Mouse (Mus musculus) intestine, embryonic 15.5 days (tissue): Measurements from ENCODE around the gene Snapc3. TPM values are rescaled to one million over a fixed set of nuclear protein-coding genes. Genes with fewer than 3 reads are reported as not detected.

ENCODE experiments used
- ATAC-seq: fragments of 200-750 bp; cut with Nextera tagmentation; 2 replicates; pipeline ENCODE4 v1.8.0; 2017; ENCODE audit warnings: moderate TSS enrichment, moderate library complexity
- H3K27ac ChIP-seq: fragments of 300-500 bp; sonication (generic); 2 replicates; pipeline ENCODE4 v1.5.1; 2015; ENCODE audit warnings: mild to moderate bottlenecking, inconsistent platforms
- H3K27me3 ChIP-seq: fragments of 300-500 bp; sonication (generic); replicated peaks from 2 replicates; pipeline ENCODE4 v1.6.1; 2015; ENCODE audit warnings: inconsistent platforms
- H3K36me3 ChIP-seq: fragments of 300-500 bp; sonication (generic); 2 replicates; pipeline ENCODE4 v1.6.1; 2015; ENCODE audit warnings: inconsistent platforms
- H3K4me1 ChIP-seq: fragments of 300-500 bp; sonication (generic); replicated peaks from 2 replicates; pipeline ENCODE4 v1.6.1; 2015; ENCODE audit warnings: inconsistent platforms
- H3K4me2 ChIP-seq: fragments of 300-500 bp; sonication (generic); replicated peaks from 2 replicates; pipeline ENCODE4 v1.6.1; 2015; ENCODE audit warnings: mild to moderate bottlenecking, inconsistent platforms
- H3K4me3 ChIP-seq: fragments of 300-500 bp; sonication (generic); replicated peaks from 2 replicates; pipeline ENCODE4 v1.5.1; 2015; ENCODE audit warnings: inconsistent platforms
- H3K9ac ChIP-seq: fragments of 300-500 bp; sonication (generic); 2 replicates; pipeline ENCODE4 v1.6.1; 2015; ENCODE audit warnings: inconsistent platforms
- H3K9me3 ChIP-seq: fragments of 300-500 bp; sonication (generic); 2 replicates; pipeline ENCODE4 v1.6.1; 2016; ENCODE audit warnings: inconsistent platforms
- WGBS: fragments of 180-500 bp; shearing (Covaris S2); methylation state at CpG from one replicate; pipeline ENCODE4 v1.1.7; 2015; 5-methylcytosine and 5-hydroxymethylcytosine counted together
- polyA plus RNA-seq: library from polyadenylated mRNA; unstranded; fragments of >200 nt; fragmentation: Nextera tagmentation; extraction: Ambion mirVana; gene quantifications from 2 replicates; pipeline ENCODE4 v1.2.1, GENCODE M21; 2015

The Snapc3 gene
- polyA plus RNA-seq, 1 experiment from 2014 or later = 31.4 TPM

- Histone ChIP-seq H3K4me3 (no peak overlapping the region), H3K4me1 (no peaks in the 10 kb centered on the region), H3K27ac (no peak overlapping the region), H3K27me3 (no peaks in the 10 kb centered on the region), H3K9ac (no peak overlapping the region), H3K36me3 (peaks cover 27% of the 10 kb centered on the region), H3K4me2 (no peak overlapping the region), H3K9me3 (no peaks in the 10 kb centered on the region)
- ATAC-seq = no peak
- WGBS = 94% methylated on average over 7 of the region's 7 CpGs
Observed at GRCm38 (mm10) chr4:83427141-83427540, 9.6 kb downstream of the Snapc3 start.

- Histone ChIP-seq H3K27ac (no peak overlapping the region), H3K9me3 (no peaks in the 10 kb centered on the region), H3K9ac (no peak overlapping the region), H3K4me3 (no peak overlapping the region), H3K27me3 (no peaks in the 10 kb centered on the region), H3K4me1 (no peaks in the 10 kb centered on the region), H3K36me3 (peaks cover 28% of the 10 kb centered on the region), H3K4me2 (no peak overlapping the region)
- no peak for ATAC-seq
- WGBS = 96% methylated on average over 8 of the region's 8 CpGs
Observed at GRCm38 (mm10) chr4:83427696-83428095, 10.2 kb downstream of the Snapc3 start.

GRCm38 (mm10) chr4:83428845-83429244 is 11.3 kb downstream of the Snapc3 start:
- Histone ChIP-seq H3K4me2 (no peak overlapping the region), H3K36me3 (peaks cover 28% of the 10 kb centered on the region), H3K9me3 (no peaks in the 10 kb centered on the region), H3K9ac (no peak overlapping the region), H3K4me1 (no peaks in the 10 kb centered on the region), H3K4me3 (no peak overlapping the region), H3K27ac (no peak overlapping the region), H3K27me3 (no peaks in the 10 kb centered on the region)
- 91% methylated on average over 4 of the region's 4 CpGs for WGBS
- no peak for ATAC-seq

- no peak overlapping the region for H3K4me2 ChIP-seq
- no peak overlapping the region for H3K4me3 ChIP-seq
- 91% methylated on average over 7 of the region's 7 CpGs for WGBS
- ATAC-seq = no peak
- H3K4me1 ChIP-seq = no peaks in the 10 kb centered on the region
- no peak overlapping the region for H3K9ac ChIP-seq
- no peaks in the 10 kb centered on the region for H3K9me3 ChIP-seq
- H3K27me3 ChIP-seq = no peaks in the 10 kb centered on the region
- H3K27ac ChIP-seq = no peak overlapping the region
- H3K36me3 ChIP-seq = peaks cover 38% of the 10 kb centered on the region
Observed at GRCm38 (mm10) chr4:83431950-83432349, 14.4 kb downstream of the Snapc3 start.

GRCm38 (mm10) chr4:83432901-83433300 is 15.4 kb downstream of the Snapc3 start:
- no peak overlapping the region for H3K4me3 ChIP-seq
- no peaks in the 10 kb centered on the region for H3K9me3 ChIP-seq
- no peaks in the 10 kb centered on the region for H3K27me3 ChIP-seq
- WGBS = 86% methylated on average over 6 of the region's 6 CpGs
- no peak overlapping the region for H3K27ac ChIP-seq
- ATAC-seq = no peak
- H3K4me1 ChIP-seq = no peaks in the 10 kb centered on the region
- no peak overlapping the region for H3K4me2 ChIP-seq
- peaks cover 36% of the 10 kb centered on the region for H3K36me3 ChIP-seq
- no peak overlapping the region for H3K9ac ChIP-seq

GRCm38 (mm10) chr4:83436375-83436774 is 18.9 kb downstream of the Snapc3 start:
- WGBS = 96% methylated on average over 8 of the region's 8 CpGs
- Histone ChIP-seq H3K4me3 (no peak overlapping the region), H3K9me3 (no peaks in the 10 kb centered on the region), H3K27ac (no peak overlapping the region), H3K4me2 (no peak overlapping the region), H3K4me1 (no peaks in the 10 kb centered on the region), H3K36me3 (peaks cover 33% of the 10 kb centered on the region), H3K27me3 (no peaks in the 10 kb centered on the region), H3K9ac (no peak overlapping the region)
- no peak for ATAC-seq

- no peak for ATAC-seq
- H3K4me2 ChIP-seq = no peak overlapping the region
- H3K4me1 ChIP-seq = no peaks in the 10 kb centered on the region
- no peak overlapping the region for H3K27ac ChIP-seq
- H3K4me3 ChIP-seq = no peak overlapping the region
- H3K27me3 ChIP-seq = no peaks in the 10 kb centered on the region
- peaks cover 26% of the 10 kb centered on the region for H3K36me3 ChIP-seq
- H3K9ac ChIP-seq = no peak overlapping the region
- H3K9me3 ChIP-seq = no peaks in the 10 kb centered on the region
Observed at GRCm38 (mm10) chr4:83438116-83438515, 20.6 kb downstream of the Snapc3 start.

GRCm38 (mm10) chr4:83439045-83439444 is 21.5 kb downstream of the Snapc3 start:
- WGBS = 49% methylated on average over 5 of the region's 5 CpGs
- Histone ChIP-seq H3K27ac (no peak overlapping the region), H3K36me3 (peaks cover 26% of the 10 kb centered on the region), H3K4me3 (no peak overlapping the region), H3K27me3 (no peaks in the 10 kb centered on the region), H3K4me2 (no peak overlapping the region), H3K4me1 (no peaks in the 10 kb centered on the region), H3K9me3 (no peaks in the 10 kb centered on the region), H3K9ac (no peak overlapping the region)
- peak; percentile 74 for ATAC-seq

- no peak for ATAC-seq
- no peak overlapping the region for H3K9ac ChIP-seq
- H3K9me3 ChIP-seq = no peaks in the 10 kb centered on the region
- WGBS = 90% methylated on average over 4 of the region's 4 CpGs
- H3K4me3 ChIP-seq = no peak overlapping the region
- no peaks in the 10 kb centered on the region for H3K4me1 ChIP-seq
- H3K36me3 ChIP-seq = peaks cover 20% of the 10 kb centered on the region
- no peak overlapping the region for H3K4me2 ChIP-seq
- no peaks in the 10 kb centered on the region for H3K27me3 ChIP-seq
- H3K27ac ChIP-seq = no peak overlapping the region
Observed at GRCm38 (mm10) chr4:83441050-83441449, 23.5 kb downstream of the Snapc3 start.

GRCm38 (mm10) chr4:83450785-83451184 is 33.3 kb downstream of the Snapc3 start:
- WGBS = 94% methylated on average over 4 of the region's 4 CpGs
- Histone ChIP-seq H3K4me2 (no peak overlapping the region), H3K4me3 (no peak overlapping the region), H3K4me1 (no peaks in the 10 kb centered on the region), H3K36me3 (peaks cover 32% of the 10 kb centered on the region), H3K27me3 (no peaks in the 10 kb centered on the region), H3K9me3 (no peaks in the 10 kb centered on the region), H3K9ac (no peak overlapping the region), H3K27ac (no peak overlapping the region)
- no peak for ATAC-seq

- H3K4me1 ChIP-seq = no peaks in the 10 kb centered on the region
- H3K27me3 ChIP-seq = no peaks in the 10 kb centered on the region
- 91% methylated on average over 5 of the region's 5 CpGs for WGBS
- no peak overlapping the region for H3K4me3 ChIP-seq
- no peaks in the 10 kb centered on the region for H3K9me3 ChIP-seq
- H3K9ac ChIP-seq = no peak overlapping the region
- no peak overlapping the region for H3K4me2 ChIP-seq
- no peak for ATAC-seq
- H3K36me3 ChIP-seq = peaks cover 11% of the 10 kb centered on the region
- H3K27ac ChIP-seq = no peak overlapping the region
Observed at GRCm38 (mm10) chr4:83460106-83460505, 42.6 kb downstream of the Snapc3 start.

- Histone ChIP-seq H3K4me3 (no peak overlapping the region), H3K9me3 (no peaks in the 10 kb centered on the region), H3K9ac (no peak overlapping the region), H3K27ac (no peak overlapping the region), H3K36me3 (peaks cover 18% of the 10 kb centered on the region), H3K27me3 (no peaks in the 10 kb centered on the region), H3K4me1 (no peaks in the 10 kb centered on the region), H3K4me2 (no peak overlapping the region)
- 91% methylated on average over 7 of the region's 7 CpGs for WGBS
- ATAC-seq = no peak
Observed at GRCm38 (mm10) chr4:83464827-83465226, 47.3 kb downstream of the Snapc3 start.

GRCm38 (mm10) chr4:83467615-83468014 is 50.1 kb downstream of the Snapc3 start:
- ATAC-seq = no peak
- no peaks in the 10 kb centered on the region for H3K4me1 ChIP-seq
- H3K9ac ChIP-seq = no peak overlapping the region
- H3K9me3 ChIP-seq = no peaks in the 10 kb centered on the region
- H3K4me2 ChIP-seq = no peak overlapping the region
- WGBS = 87% methylated on average over 7 of the region's 7 CpGs
- H3K27ac ChIP-seq = no peak overlapping the region
- H3K4me3 ChIP-seq = no peak overlapping the region
- H3K36me3 ChIP-seq = peaks cover 26% of the 10 kb centered on the region
- no peaks in the 10 kb centered on the region for H3K27me3 ChIP-seq

GRCm38 (mm10) chr4:83468208-83468607 is 50.7 kb downstream of the Snapc3 start:
- Histone ChIP-seq H3K27ac (no peak overlapping the region), H3K4me3 (no peak overlapping the region), H3K4me1 (no peaks in the 10 kb centered on the region), H3K36me3 (peaks cover 27% of the 10 kb centered on the region), H3K9ac (no peak overlapping the region), H3K9me3 (no peaks in the 10 kb centered on the region), H3K27me3 (no peaks in the 10 kb centered on the region), H3K4me2 (no peak overlapping the region)
- 78% methylated on average over 3 of the region's 3 CpGs for WGBS
- no peak for ATAC-seq
